Mouse (Mus musculus): Measurements from ENCODE around the gene Atic.

The Atic gene

DNA sequence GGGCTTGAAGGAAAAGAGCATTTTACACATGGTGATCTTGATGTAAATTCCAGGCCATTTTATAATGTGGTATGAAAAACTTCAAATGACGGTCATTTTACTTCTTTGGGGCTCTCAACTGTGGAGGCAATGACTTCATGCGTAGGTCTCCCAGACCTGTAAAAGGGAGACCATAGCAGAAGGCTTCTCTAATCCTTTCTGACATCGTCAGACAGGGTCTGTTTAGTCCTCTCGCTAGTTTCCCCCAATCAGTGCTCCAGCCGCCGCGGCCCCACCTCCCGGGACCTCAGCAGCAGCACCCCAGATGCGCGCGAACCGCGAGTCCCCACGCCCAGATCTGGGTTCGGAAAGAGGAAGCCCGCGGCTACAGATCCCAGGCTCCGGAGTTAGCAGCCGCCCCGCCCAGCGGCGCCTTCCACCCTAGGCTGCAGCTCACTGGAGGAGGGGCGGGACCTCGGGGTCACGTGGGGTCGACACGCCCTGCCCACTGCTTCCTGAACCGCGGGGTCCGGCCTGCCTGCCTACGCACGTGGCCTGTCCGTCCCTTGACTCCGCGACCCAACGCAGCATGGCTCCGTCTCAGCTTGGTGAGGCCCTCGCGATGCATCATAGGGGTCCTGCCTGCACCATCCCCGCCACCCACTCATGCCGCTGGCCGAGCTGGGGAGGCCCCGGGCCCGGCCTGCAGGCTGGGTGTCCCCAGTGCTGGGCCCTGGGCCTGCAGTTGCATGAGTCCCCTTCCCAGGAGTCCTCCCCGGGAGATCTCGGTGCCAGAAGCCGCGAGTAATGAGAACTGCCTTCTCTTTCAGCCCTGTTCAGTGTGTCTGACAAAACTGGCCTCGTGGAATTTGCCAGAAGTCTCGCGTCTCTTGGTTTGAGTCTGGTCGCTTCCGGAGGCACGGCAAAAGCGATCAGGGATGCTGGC is at the start of gene Atic:
Gene Atic (plus strand): TSS at position 463 of the 925 bp plus-strand sequence.
- DNase-seq (ENCODE audit: low spot score) = peak; percentile 95

- DNase-seq (ENCODE audit: low spot score) = peak; percentile 80
Observed at GRCm38 (mm10) chr1:71507251-71507650, 49.7 kb upstream of the Atic start.

GRCm38 (mm10) chr1:71515041-71515440 is 41.9 kb upstream of the Atic start:
- no peak for DNase-seq (ENCODE audit: low spot score)

DNA sequence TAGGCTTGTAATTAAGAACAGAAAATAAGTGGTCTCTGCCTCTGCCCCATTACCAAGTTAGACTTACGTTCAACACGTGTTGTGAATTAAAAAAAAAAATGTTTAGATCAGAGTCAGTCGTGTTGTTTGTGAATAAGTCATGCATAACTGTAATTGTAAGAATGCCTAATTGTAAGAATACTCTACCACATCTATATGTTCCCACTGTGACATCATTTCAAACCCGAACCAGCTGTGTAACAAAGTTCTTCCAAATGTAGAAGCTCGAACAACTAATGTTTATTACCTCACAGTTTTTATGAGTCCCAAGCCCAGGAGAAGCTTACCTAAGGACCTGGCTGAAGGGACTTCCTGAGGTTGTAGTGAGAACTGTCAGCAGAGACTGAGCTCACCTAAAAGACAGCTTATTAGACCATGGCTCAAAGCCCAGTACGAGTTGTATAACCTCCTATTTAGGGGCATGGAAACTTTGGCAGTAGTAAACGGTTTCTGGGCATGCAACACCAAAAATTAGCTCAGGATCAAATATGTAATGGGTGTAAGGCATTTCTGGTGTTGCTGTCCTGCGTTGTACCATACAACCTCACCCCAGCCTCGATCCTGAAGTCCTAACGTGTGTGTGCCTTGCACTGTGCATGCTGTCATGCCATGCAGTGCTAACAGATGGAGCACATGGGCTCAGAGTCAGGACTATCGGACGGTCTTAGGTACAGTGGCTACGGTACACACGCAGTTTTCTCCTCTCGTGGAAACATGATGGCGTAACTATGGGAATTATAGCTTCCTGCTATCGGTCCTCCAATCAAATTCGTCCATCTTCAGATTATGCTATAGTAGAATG is 27.9 kb upstream of the Atic start:
- no peak for DNase-seq (ENCODE audit: low spot score)

- no peak for DNase-seq (ENCODE audit: low spot score)
Observed at GRCm38 (mm10) chr1:71530779-71531178, 26.2 kb upstream of the Atic start.

DNA sequence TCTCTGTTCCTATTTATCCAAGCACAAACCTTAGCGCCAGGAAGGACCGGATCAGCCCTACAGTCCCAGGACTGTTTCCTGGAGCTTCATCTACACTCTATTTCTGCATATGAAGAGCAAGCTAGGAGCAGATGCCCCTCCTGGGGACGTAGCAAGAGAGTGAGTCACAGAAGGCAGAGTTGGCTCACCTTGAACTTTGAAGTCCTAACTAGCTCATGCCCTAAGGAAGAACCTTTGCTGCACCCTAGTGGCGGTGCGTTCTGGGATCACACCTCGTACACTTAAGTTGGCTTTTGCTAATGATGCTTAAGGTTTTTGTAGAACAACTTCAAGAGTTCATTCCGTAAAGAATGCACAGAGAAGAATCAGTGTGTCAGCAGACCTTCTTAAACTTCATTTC is 25.3 kb upstream of the Atic start:
- peak; percentile 69 for DNase-seq (ENCODE audit: low spot score)

DNA sequence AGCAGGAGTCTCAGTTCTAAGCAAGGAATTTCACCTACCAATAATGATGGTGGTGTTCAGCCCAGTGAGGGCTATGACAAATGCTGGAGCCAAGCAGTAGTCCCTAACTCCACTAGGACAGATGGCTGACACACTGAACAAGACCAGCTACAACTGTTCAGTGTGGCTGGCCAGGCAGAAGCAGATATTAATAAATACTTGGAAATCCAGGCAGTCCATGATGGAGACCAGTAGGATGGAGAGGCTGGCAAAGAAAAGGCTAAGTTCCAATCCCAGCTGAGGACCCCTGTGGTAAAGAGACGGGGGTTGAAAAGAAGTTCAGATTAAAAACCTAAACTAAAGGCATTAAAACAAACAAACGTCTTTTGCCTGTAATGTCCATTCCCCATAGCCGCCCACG is 17.3 kb upstream of the Atic start:
- no peak for DNase-seq (ENCODE audit: low spot score)

- no peak for DNase-seq (ENCODE audit: low spot score)
Observed at GRCm38 (mm10) chr1:71540437-71540836, 16.5 kb upstream of the Atic start.

DNA sequence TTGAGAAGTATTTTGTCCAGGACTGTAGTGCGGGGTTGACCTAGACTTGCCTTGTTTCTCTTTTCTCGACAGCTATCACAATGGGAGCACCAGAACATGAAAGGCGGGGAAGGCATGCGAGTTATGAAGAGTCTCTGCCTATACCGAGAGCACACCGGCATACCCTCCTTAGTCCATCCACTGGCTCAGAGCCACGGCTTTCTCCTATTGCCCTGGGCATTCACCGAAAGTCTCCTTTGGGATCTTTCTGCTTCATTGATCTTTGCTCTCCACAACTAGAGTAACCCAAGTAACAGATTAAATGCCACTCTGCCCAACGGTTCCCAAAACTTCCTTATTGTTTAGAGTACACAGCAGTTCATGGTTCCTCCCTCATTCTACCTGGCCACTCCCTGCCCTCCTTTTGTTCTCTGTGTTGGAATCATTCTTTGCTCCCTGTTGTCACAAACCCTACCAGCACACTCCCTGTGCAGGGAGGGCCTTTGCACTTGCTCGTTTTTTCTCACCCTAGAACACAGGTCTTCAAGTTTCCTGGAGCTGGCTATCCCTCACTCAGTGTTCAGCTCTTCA is 6.2 kb upstream of the Atic start:
- no peak for DNase-seq (ENCODE audit: low spot score)

GRCm38 (mm10) chr1:71560626-71561025 is 3.7 kb downstream of the Atic start:
- DNase-seq (ENCODE audit: low spot score) = no peak

DNA sequence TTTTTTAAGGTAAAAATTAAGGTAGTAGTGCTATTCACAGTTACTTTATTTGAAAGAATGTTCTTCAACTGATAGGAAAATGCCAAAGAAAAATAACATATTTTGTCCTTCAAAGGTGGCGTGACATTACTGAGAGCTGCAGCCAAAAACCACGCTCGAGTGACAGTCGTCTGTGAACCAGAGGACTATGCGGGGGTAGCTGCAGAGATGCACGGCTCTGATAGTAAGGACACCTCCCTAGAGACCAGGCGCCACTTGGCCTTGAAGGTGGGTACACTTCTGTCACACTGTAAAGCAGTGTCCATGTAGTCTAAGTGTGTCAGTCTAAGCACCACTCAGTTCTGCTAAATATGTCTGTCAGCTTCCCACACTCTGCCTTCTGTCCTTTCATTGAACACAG is 7.3 kb downstream of the Atic start:
- DNase-seq (ENCODE audit: low spot score) = no peak

- DNase-seq (ENCODE audit: low spot score) = no peak
Observed at GRCm38 (mm10) chr1:71567884-71568605, 11.1 kb downstream of the Atic start.

DNA sequence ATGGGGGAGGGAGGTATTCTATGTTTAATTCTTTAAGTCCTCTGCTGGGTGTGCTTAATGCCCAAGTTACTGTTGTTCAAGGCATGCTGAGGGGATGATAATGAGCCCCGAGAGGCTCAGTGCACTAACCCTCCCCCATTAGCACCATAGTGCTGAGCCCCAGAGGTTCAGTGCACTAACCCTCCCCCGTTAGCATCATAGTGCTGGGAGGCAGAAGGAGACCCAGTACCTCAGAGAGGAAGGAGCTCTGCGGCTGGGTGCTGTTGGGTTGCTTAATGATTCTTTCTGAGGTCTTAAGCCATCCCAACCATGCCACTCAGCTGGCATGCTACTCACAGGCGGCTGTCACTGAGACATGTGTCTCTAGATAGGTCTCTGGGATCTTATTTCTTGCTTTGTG is 13.2 kb downstream of the Atic start:
- DNase-seq (ENCODE audit: low spot score) = no peak

GRCm38 (mm10) chr1:71575987-71576386 is 19.0 kb downstream of the Atic start:
- no peak for DNase-seq (ENCODE audit: low spot score)

GRCm38 (mm10) chr1:71576837-71577236 is 19.9 kb downstream of the Atic start:
- no peak for DNase-seq (ENCODE audit: low spot score)

DNA sequence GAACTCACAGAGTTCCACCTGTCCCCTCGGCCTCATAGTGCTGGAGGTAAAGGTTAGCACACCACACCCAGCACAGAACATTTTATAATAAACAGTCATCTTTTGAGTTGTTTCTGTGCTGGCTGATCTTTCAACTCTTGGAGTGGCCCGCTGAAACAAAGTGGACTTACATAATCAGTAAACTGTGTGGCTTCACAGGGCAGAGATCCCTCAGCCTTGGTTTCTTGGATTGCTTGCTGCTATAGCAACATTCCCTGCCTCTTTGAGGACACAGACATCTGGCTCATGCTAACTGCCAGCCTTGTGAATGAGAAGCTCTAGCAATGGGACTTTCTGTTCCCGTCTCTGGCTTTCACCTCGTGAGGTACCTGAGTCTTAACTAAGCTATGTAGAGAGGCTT is 22.6 kb downstream of the Atic start:
- no peak for DNase-seq (ENCODE audit: low spot score)

- DNase-seq (ENCODE audit: low spot score) = no peak
Observed at GRCm38 (mm10) chr1:71580408-71580807, 23.5 kb downstream of the Atic start.

- DNase-seq (ENCODE audit: low spot score) = no peak
Observed at GRCm38 (mm10) chr1:71583302-71583701, 26.4 kb downstream of the Atic start.

DNA sequence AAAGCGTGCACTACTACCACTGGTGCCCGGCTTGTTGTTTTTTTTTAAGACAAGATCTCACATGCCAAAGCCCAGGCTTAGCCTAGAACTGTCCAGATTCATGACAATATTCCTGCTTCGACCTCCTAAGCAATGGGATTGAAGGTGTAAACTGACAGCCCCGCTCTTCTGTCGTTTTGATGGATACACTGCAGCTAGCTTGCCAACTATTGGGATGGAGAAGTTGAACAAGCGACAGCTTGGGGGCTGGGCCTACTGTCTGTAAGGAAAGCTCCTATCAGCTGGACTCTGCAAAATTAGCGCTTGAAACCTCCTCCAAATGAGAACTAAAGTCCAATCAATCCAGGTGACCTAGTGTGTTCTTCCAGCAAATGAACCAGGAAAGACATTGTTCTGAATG is 26.9 kb downstream of the Atic start:
- DNase-seq (ENCODE audit: low spot score) = no peak

DNA sequence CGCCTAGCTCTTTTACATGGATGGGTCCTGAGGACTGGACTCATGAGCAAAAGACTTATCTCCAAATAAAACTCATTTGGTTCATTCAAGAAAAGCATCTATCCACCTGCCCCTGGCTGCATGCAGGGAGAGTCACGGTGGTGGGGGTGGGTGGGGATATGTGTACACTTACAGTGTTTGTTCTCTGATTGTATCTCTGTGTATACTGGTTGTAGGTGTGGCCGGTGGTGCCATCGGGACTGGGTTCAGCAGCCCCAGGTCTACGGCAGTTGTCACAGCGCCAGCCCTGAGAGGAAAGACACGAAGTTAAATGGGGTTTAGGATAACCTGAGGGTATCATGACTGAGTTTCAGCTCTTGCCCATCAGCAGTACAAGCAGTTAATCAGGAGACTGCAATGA is 29.7 kb downstream of the Atic start:
- no peak for DNase-seq (ENCODE audit: low spot score)

DNA sequence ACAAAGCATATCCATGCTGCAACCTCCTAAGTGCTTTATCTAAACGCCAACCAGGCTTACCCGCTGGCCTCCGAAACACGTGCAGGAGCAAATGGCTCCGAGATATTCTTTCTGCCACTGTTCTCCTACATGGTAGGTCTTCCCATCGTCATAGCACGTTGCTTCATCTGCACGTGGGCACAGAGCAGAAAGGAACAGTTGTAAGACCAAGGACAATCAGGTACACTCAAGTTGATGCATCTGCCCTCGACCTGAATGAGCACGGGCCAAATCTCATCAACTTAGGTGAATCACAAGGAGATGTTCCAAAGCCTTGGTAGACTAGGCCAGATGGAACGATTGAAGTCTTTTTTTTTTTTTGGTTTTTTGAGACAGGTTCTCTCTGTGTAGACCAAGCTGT is 33.1 kb downstream of the Atic start:
- no peak for DNase-seq (ENCODE audit: low spot score)

DNA sequence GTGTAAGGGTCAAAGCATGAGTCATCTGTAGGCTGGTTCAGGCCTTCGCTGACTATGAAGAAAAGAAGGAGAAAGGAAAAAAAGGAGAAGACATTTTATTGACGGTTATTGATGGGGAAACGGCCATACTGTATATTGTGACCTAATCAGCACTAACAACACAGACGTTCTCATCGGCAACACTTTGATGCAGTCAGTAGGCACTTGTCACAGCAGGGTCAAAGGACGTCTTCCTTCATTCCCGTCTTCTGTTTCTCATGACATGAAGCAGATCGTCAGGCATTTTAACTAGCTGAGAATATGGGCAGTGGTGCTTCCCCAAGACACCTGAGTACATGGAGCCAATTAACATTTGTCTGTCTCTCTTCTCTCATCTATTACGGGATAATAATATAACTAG is 36.2 kb downstream of the Atic start:
- DNase-seq (ENCODE audit: low spot score) = no peak
